Mouse (Mus musculus): ENCODE data around the gene Tmem208.

Gene Tmem208

DNA sequence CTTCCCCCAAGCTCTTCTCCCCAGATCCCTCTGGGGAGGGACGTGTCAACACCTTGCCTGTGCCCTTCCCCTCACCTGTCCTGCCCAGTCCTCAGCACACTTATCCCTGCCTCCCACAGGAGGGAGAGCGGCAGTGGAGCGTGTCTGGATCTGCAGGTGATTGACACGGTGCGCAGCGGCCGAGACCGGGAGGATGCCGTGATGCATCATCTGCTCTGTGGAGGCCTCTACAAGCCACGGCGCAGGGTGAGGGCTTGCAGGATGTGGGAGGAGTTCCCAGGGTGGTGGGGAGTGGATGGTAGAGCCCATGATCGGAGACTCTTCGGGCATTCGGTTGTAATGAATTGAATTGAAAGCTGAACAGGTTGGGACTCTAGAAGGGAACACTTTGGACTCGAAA lies 33.1 kb downstream of the Tmem208 start:
- DNase-seq = no peak

DNA sequence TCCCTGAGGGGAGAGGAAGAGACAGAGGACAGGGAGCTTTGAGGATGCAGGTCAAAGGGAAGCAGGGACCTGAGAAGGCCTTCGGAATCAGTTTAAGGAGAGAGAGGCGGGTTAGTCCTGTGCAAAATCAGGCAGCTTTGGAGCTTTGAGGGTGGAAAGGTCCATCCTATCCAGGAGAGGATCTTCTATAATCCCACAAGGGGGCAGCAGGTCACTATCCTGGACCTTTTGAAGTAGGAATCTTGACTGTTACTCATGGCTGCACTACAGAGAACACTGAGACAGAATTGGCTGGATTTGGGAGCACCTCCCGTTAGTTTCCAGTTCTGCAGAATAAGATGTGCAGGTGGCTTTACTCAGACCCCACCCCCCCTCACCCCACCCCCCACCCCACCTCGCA lies 33.5 kb downstream of the Tmem208 start:
- no peak for DNase-seq

DNA sequence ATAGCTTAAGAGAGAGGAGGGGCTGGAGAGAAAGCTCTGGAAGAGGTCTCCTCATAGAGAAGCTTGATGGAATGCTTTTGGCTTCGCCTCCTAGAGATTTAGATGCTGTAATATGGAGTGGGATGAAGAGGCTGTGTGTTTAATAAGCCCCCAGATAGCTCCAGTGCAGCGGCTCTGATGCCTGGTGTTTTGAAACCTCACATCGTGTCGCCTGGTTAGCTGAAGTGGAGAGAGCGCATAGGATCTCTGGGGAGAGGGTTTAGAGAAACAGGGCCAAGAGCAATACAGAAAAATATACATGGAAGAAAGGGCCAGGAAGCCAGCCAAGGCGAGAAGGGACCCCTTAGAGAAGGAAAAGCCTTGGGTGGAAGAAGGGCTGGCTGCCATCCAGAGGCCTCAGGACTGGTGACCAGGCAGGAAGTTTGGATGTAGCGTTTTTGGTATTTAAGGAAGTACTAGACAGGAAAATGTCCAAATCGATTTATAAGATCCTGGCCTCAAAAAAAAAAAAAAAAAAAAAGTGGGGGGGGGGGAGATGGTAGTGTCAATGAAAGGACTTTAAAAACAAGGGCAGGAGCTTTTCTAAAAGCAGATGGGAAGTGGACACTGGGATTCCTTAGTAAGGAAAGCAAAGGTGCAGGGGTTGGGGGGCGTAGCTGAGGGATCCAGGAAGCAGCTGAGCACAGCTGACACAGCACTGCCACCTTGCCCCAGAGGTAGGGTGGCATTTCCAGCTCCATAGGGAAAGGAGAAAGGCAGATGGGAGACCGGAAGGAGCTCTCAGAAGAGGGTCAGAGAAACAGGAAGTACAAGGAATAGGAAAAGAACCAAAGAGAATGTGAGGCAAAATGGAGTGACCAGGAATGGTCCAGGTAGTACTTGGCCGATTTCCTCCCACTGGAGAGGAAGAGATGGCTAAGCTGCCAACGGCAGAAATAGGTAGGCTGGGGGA lies 35.9 kb downstream of the Tmem208 start:
- peak; percentile 79 for DNase-seq

DNA sequence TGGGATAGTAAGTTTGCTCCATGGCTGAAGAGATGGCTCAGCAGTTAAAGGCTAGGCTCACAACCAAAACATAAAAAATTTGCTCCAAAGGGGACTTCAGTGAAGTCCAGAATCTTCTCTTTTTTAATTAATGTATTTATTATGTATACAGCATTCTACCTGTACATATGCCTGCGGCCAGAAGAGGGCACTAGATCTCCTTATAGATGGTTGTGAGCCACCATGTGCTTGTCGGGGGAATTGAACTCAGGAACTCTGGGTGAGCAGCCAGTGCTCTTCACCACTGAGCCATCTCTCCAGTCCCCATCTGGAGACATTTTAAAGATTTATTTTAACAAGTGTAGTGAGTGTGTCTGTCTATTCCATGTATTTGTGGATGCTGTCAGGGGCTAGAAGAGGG lies 41.0 kb downstream of the Tmem208 start:
- no peak for DNase-seq

DNA sequence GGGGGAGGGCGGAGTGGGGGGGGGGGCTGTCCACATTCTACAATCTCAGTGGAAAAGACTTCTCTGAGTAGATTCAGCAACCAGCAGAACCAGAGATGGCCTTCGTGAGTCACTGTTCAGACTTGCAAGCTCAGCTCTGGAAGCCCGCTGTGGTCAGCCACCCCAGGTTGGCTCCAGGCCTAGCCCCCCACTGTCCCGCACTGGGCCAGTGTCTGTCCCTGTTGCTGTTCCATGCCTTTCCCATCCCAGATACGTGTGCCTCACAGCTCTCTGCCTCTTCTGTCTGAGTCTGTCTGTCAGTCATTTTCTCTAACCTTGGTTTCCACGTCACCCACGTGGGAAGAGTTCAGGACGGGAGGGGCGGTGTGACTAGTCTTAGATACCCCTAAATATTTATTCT lies 46.3 kb downstream of the Tmem208 start:
- DNase-seq = no peak

DNA sequence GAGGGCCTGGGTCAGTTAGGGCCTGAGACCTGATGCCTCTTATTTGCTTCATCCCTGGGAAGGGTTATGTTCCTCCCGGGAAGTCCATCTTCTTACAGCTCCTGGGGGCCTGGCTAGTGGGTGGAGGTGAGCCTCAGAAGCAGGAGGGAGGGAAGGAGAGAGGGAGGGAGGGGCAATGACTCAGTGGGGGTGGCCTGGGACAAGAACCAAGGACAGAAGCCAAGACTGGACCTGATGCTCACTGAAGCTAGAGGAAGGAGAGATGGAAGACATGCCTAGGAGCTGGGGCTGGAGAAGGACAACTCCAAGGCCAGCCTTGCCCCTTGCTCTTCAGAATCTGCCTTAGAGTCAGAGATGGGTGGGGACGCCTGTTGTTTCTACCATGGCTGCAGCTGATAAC lies 46.9 kb downstream of the Tmem208 start, which contains the start of gene Plekhg4:
Gene Plekhg4 (plus strand): TSS at position 243 of the 400 bp plus-strand sequence.
- no peak for DNase-seq

DNA sequence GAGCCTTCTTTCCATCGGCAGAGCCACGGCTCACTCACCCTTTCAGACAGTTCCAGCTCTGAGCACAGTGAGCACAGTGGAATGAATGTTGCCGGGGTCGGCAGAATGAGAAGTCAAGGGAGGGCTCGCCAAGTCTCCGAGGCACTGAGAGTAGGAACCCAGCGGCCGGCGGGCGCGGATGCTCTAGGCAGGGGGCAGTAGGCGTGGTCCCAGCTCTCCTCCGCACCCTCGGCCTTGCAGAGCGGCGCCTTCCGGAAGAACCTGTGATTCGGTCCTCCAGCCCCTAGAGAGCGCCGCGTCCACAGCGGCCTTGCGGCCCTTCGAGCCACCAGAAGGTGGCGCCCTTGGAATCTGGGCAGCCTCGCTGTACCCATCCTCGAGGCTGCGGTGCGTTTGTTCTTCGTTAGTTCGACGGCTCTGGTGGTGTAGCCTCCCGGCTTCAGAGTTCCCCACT lies 48.4 kb downstream of the Tmem208 start:
- no peak for DNase-seq

DNA sequence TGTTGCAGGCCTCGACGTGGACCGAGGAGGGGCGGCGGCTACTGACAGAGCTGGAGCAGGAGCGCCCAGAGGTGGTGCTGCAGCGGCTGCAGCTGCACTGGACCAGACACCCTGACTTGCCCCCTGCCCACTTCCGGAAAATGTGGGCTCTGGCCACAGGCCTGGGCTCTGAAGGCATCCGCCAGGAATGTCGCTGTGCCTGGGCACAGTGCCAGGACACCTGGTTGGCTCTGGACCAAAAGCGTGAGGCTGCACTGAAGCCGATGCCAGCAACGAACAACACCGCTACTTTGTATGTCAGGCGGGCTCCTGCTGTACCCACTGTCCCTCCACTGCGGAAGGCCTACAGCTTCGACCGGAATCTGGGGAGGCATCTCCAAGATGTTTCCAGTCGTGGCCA lies 52.5 kb downstream of the Tmem208 start:
- peak; percentile 88 for DNase-seq

DNA sequence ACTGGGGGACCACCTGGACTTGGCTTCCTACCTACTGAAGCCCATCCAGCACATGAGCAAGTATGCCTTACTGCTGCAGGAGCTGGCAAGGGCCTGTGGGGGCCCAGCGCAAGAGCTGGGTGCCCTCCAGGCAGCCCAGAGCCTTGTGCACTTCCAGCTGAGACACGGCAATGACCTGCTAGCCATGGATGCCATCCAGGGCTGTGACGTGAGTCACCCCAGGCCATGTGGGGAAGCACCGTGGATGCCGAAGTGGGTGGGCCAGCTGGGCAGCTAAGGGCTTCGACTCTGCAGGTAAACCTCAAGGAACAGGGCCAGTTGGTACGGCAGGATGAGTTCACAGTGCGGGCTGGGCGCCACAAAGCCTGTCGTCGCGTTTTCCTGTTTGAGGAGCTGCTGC lies 54.2 kb downstream of the Tmem208 start:
- DNase-seq = no peak

DNA sequence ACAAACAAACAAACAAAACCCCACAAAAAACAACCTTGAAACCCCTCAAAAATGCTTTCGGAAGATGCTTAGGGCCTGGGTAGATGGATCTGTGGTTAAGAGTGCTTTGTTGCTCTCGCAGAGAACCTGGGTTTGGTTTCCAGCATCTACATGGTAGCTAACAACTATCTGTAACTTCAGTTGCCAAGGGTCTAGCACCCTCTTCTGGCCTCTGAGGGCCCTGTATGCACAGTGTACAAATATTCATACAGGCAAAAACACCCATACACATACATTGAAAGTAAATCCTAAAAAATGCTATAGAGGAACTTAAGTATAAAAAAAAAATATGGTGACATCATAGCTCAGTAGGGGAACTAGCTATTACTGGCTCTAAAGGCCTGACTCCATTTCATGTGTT lies 57.9 kb downstream of the Tmem208 start:
- DNase-seq = no peak
